Mouse (Mus musculus) olfactory bulb, adult 2 months (tissue): Measurements from ENCODE around the gene Gbp5.

Source experiments
- CTCF ChIP-seq: fragments of 200-500 bp; IDR thresholded peaks from 2 replicates; pipeline ENCODE4 v1.5.1; 2012; ENCODE audit warnings: low read depth, mild to moderate bottlenecking, low read length, moderate library complexity; ENCODE audit not compliant: insufficient read depth
- POLR2A ChIP-seq: fragments of 200-500 bp; IDR thresholded peaks from 2 replicates; pipeline ENCODE4 v1.6.1; 2012; ENCODE audit warnings: mild to moderate bottlenecking, low read depth, low read length, moderate library complexity; ENCODE audit not compliant: insufficient read depth

- no peak for TF ChIP-seq CTCF
- TF ChIP-seq POLR2A: no peak
Measured at GRCm38 (mm10) chr3:142561666-142562065, 67.9 kb downstream of the Gbp5 start.
